Mouse (Mus musculus) kidney, adult 11 months (tissue): ENCODE measurements around the gene Clstn2.

Experiments used
- DNase-seq: peaks from one replicate; pipeline ENCODE4 v3.0.0; 2022

Gene Clstn2

DNA sequence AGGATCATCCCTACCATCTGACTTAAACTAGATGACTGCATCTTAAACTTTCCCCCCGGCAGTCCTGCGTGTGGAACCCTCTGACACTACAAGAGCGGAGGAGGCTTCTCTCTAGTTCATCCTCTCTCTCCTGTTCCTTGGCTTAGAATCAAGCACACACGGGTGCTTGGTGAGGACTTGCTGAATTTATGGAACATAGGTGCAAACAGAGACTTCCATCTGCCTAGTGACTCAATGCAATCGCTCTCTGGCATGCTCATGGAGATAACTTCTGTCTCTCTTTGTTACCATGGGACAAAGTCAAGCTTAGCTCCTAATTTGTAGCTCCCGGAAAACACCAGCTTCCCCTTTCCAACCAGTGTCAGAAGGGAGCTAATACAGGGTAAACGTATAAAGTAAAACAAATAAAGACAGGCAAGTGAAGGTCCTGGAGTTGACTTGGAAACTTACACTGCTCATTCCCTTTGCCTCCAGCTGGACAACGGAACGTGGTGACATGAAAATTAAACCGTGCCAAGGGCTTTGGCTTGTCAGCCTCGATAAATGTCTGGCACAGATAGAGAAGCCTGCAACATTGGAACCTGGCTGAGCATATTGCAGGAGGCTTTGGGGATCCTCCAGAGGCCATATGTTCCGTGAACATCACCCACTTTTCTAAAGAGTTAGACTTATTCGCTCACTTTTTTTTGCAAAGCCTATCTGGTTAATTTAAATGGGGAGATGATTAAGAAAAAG is 583.5 kb downstream of the Clstn2 start:
- DNase-seq: no peak

DNA sequence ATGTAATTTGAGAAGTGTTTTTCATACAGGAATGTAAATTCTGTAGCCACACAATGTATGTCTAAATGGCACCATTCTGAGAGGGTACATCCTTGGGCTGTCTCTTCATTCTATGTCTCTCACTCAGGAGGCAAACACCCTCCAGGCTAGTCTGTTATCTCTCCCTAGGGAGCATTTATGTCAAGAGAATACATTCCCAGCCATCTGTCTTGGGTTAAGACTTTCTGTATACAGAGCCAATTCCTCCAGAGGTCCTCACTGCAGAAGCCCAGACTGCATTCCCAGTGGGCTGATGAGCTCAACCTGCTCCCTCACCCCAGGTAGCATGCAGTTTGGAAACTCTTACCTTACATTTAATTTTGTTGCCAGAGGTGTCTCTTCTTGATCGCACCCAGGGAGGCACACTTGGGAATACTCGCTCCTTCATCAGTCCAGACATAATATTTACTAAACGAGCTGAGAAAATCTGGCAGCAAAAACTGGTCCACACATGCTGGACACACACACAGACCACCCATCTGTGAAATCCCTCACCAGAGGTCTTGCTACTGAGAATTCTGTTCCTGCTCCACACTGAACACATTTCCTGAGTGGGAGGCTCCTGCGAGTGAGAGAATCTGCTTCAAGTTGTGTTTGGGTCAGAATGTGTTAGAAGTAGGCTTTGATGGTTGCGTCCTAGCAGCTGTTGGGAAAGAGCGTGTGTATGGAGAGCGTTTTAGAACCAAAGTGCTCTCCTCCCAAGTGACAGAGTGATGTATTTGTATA is 592.9 kb downstream of the Clstn2 start:
- DNase-seq: no peak

DNA sequence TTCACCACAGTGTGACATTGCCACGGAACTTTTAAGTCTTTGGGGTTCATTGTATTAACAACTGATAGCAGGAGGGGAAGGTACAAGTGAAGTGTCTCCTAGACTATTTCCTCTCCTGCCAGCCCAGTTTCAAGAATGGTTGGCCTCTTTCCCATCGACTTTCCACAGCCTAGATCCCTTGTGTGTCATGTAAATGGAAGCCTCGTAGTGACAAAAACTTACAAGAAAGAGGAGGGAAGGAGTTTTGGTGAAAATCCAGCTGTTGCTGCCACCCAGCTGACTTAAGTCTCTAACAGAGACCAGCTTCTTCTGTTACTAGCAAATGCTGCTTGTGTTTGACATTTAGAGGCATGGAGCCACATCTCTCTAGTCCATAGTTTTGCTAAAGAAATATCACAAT is 598.3 kb downstream of the Clstn2 start:
- DNase-seq: no peak

DNA sequence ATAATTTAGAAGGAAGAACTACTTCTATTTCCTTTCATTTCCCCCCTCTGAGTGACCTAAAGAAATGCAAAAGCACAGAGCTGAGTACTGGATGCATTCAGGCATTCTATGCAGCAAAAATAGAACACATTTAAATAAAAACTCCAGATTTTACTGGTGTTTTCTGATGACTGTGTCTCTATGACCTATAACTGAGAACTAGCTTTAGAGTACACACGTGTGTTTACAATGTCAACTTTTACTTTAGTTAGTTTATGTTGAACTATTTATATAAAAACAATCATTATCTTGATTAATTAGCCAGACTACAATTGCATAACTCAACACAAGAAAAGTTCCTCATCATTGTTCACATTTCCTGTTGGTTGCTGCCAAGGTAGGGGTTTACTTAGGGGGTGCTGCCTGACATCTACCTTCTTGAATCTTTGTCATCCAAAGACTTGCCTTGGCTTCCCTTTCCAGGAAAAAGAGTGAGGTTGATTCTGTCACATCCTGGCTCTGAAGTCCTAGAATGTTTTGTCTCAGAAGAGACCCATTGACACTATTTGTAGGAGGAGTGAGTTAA is 603.0 kb downstream of the Clstn2 start:
- no peak for DNase-seq

DNA sequence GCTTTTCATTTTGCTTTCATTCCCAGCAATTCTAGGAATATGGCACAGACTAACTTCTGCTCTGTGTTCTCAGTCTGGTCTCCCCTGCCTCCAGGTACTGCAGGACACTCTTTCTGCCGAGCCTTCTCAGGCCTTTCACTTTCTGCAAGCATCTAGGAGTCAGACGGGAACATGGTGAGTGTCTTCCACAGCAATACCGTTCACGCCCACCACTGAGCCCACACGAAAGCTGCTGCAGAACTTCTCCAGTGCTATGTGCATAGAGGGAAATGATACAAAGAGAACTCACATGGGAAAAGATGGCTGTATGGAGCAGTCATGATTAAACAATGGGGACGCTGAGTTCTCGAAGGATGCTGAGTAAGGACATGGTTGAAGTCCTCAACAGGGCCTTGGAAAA is 604.9 kb downstream of the Clstn2 start:
- no peak for DNase-seq

DNA sequence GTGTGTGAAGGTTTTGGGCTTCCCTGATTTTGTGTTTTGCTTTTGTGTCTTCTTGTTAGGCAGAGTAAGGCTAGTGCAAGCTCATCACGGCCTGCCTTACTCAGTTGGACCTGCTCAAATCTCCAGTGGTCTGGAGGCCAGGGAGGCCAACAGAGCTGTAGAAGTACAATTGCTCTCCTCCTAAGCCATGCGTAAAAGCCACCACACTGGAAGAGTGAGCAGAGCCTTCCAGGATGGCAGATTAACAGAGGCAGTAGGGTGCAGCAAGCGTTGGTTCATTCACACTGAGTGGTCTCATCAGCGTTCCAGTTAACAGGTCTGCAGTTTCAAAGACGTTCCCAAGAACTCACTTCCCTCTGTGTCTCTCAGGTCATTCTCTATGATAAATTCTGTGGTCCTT is 612.1 kb downstream of the Clstn2 start:
- no peak for DNase-seq

DNA sequence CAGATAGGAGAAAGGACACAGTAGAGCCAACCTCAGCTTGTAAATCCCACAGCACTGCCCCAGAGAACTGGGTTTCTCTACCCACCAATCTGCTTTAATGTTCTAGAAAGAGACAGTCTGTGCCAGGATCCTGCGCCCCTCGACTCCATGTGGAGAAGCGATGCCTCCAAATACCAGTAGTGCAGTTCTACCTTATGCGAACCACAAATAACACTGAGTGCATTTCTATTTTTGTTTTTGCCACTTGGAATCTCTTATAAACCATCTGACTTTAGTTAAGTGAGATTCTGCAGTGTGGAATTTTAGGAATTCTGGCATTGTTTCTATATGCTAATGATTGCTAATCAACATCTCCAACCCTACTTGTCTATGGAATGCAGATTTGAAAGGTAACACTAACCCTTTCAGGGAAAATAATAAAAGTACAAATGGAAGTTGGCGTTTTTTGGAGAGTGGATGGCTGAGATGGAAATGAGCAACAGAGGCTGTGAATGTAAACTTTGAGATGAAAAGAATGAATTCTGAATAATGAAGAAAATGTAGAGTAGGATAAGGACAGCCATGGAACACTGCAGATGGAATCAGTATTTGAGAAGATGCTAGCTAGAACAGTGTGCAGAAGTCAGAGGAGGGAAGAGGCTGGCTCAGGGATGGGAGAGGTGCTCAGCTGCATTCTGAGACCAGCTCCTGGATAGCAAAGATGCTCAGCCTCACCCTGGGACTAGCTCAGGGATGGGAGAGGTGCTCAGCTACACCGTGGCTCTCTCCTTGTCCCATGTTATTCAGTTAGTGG is 617.9 kb downstream of the Clstn2 start:
- no peak for DNase-seq

DNA sequence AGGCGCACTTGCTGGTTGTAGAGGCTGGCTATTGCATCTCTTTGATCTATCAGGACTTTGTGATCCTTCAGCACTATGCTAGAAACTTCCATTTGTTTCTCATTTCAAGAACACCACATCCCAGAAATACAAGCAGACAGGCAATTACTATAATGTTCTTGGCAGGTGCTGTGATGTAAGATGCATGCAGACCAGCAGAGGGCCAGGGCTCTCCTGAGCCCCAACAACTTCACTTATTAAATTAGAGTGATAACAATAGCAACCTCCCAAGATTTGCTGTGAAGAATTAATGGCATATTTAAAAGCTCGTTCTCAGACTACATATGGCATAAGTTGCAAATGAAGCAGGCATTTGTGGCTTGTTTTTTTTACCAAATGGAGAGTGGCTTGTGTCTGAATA is 624.8 kb downstream of the Clstn2 start:
- DNase-seq: no peak
